Mouse (Mus musculus): Measurements from ENCODE around the gene Nfatc2ip. TPM values are rescaled to one million over a fixed set of nuclear protein-coding genes. Genes with fewer than 3 reads are reported as not detected.

The Nfatc2ip gene
- polyA plus RNA-seq, 1 experiment from 2014 or later: 1.1 TPM

- WGBS: 35% methylated on average over 3 of the region's 3 CpGs
- no peak for ATAC-seq (ENCODE audit: low FRiP score, low TSS enrichment)
These were observed 22.0 kb upstream of the Nfatc2ip start for GRCm38 (mm10) chr7:126418496-126418895.

DNA sequence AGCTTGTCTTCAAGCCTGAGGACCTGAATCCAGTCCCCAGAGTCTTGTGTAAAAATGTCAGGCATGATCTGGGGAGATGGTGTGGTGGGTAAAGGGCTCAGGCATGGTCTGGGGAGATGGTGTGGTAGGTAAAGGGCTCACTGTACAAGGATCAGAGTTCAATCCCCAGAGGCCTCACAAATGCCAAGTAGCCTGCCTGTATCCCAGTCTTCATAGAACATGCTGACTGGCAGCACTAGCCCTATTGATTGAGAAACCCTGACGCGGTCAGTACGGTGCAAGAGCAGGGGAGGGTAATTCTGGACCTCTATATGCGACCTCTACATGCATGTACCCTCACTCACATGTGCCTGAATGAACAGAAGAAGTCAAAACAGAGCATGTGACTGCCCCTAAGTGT, 21.1 kb upstream of the Nfatc2ip start:
- no peak overlapping the region for H3K4me2 ChIP-seq (replicated peaks; ENCODE audit: low read depth)
- no peak overlapping the region for H3K9ac ChIP-seq (ENCODE audit: low read length)
- DNase-seq (ENCODE audit: low spot score): no peak
- no peaks in the 10 kb centered on the region for H3K27me3 ChIP-seq (ENCODE audit: control insufficient read depth, insufficient read depth, low read length)
- no peaks in the 10 kb centered on the region for H3K4me1 ChIP-seq (replicated peaks; ENCODE audit: control insufficient read depth, insufficient read depth)
- H3K4me3 ChIP-seq (ENCODE audit: low read depth, low read length): no peak overlapping the region
- no peak for TF ChIP-seq EP300 (optimal IDR thresholded peaks at IDR 0.05)
- no peak for TF ChIP-seq CTCF (IDR thresholded peaks at IDR 0.05; ENCODE audit: low read depth)
- H3K36me3 ChIP-seq (ENCODE audit: control insufficient read depth, insufficient read depth, low read length): no peaks in the 10 kb centered on the region
- no peaks in the 10 kb centered on the region for H3K9me3 ChIP-seq (ENCODE audit: control insufficient read depth, low read length)
- no peak for ATAC-seq (ENCODE audit: low FRiP score, low TSS enrichment)
- no peak overlapping the region for H3K27ac ChIP-seq (replicated peaks)
- WGBS: 97% methylated on average over 4 of the region's 4 CpGs

More at GRCm38 (mm10) chr7:126418496-126418895, 22.0 kb upstream of the Nfatc2ip start:
- Histone ChIP-seq H3K9me3 (ENCODE audit: control insufficient read depth, low read length) (no peaks in the 10 kb centered on the region), H3K9ac (ENCODE audit: low read length) (no peak overlapping the region), H3K27me3 (ENCODE audit: control insufficient read depth, insufficient read depth, low read length) (no peaks in the 10 kb centered on the region), H3K4me1 (replicated peaks; ENCODE audit: control insufficient read depth, insufficient read depth) (no peaks in the 10 kb centered on the region), H3K4me3 (ENCODE audit: low read depth, low read length) (no peak overlapping the region), H3K27ac (replicated peaks) (no peak overlapping the region), H3K36me3 (ENCODE audit: control insufficient read depth, insufficient read depth, low read length) (no peaks in the 10 kb centered on the region), H3K4me2 (replicated peaks; ENCODE audit: low read depth) (no peak overlapping the region)
- no peak for DNase-seq (ENCODE audit: low spot score)
- no peak for TF ChIP-seq CTCF (IDR thresholded peaks at IDR 0.05; ENCODE audit: low read depth)

GRCm38 (mm10) chr7:126417045-126417444, 20.5 kb upstream of the Nfatc2ip start:
- no peaks in the 10 kb centered on the region for H3K36me3 ChIP-seq (ENCODE audit: control insufficient read depth, insufficient read depth, low read length)
- H3K27ac ChIP-seq (replicated peaks): no peak overlapping the region
- ATAC-seq (ENCODE audit: low FRiP score, low TSS enrichment) (no peak), DNase-seq (ENCODE audit: low spot score) (no peak)
- H3K9me3 ChIP-seq (ENCODE audit: control insufficient read depth, low read length): no peaks in the 10 kb centered on the region
- H3K4me3 ChIP-seq (ENCODE audit: low read depth, low read length): no peak overlapping the region
- no peaks in the 10 kb centered on the region for H3K4me1 ChIP-seq (replicated peaks; ENCODE audit: control insufficient read depth, insufficient read depth)
- TF ChIP-seq CTCF (IDR thresholded peaks at IDR 0.05; ENCODE audit: low read depth): no peak
- TF ChIP-seq EP300 (optimal IDR thresholded peaks at IDR 0.05): no peak
- no peak overlapping the region for H3K9ac ChIP-seq (ENCODE audit: low read length)
- no peak overlapping the region for H3K4me2 ChIP-seq (replicated peaks; ENCODE audit: low read depth)
- no peaks in the 10 kb centered on the region for H3K27me3 ChIP-seq (ENCODE audit: control insufficient read depth, insufficient read depth, low read length)
- WGBS: 59% methylated on average over 8 of the region's 8 CpGs

- H3K27ac ChIP-seq (replicated peaks): no peak overlapping the region
- no peaks in the 10 kb centered on the region for H3K9me3 ChIP-seq (ENCODE audit: control insufficient read depth, low read length)
- WGBS: 67% methylated on average over 2 of the region's 2 CpGs
- H3K4me1 ChIP-seq (replicated peaks; ENCODE audit: control insufficient read depth, insufficient read depth): no peaks in the 10 kb centered on the region
- ATAC-seq (ENCODE audit: low FRiP score, low TSS enrichment) (no peak), DNase-seq (ENCODE audit: low spot score) (no peak)
- H3K36me3 ChIP-seq (ENCODE audit: control insufficient read depth, insufficient read depth, low read length): no peaks in the 10 kb centered on the region
- no peak overlapping the region for H3K9ac ChIP-seq (ENCODE audit: low read length)
- no peak overlapping the region for H3K4me3 ChIP-seq (ENCODE audit: low read depth, low read length)
- H3K27me3 ChIP-seq (ENCODE audit: control insufficient read depth, insufficient read depth, low read length): no peaks in the 10 kb centered on the region
- TF ChIP-seq EP300 (optimal IDR thresholded peaks at IDR 0.05) (no peak), CTCF (IDR thresholded peaks at IDR 0.05; ENCODE audit: low read depth) (no peak)
- H3K4me2 ChIP-seq (replicated peaks; ENCODE audit: low read depth): no peak overlapping the region
These were observed 20.1 kb upstream of the Nfatc2ip start for GRCm38 (mm10) chr7:126416615-126417014.

DNA sequence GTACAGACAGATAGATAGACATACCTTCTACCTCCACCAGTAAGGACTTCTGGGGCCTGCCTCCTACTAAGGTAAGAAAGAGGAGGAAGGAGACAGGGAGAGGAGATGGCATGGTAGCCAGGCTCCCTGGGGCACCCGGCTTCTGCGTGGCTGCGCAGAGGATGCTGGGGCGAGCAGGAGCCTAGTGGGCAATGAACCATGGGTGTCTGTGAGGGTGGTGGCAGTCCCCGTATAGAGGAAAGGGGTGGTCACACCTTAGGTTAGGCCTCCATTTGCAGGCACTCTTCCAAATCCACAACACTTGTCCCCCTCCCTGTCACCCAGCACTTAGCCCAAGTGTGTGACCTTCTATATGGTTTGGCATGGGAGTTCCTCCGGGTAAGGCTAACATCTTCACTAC, 18.2 kb upstream of the Nfatc2ip start, which contains the start of gene Cd19:
TSS of gene Cd19 (minus strand) at position 165 of the 400 bp plus-strand sequence.
- no peak for DNase-seq (ENCODE audit: low spot score)
- no peak for TF ChIP-seq EP300 (optimal IDR thresholded peaks at IDR 0.05)
- TF ChIP-seq CTCF (IDR thresholded peaks at IDR 0.05; ENCODE audit: low read depth): no peak

DNA sequence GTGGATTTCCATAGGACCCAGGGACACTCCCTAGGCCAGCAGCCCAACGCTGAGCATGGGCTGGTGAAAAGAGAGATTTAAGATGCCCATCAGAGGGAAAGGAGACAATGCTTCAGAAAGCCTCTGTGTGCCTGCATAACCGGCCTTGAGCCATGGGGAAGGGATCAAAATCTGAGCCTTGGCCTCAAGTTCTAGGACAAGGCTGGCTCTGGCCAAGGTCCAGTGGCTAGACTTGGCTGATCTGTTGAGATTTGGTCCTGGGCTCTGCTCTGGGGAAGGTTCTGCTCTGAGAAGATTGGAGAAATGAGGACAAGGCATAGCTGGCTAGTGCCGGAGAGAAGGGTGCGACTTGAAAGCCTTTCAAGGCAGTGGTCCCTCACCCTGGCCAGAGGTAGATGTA, 14.5 kb upstream of the Nfatc2ip start:
- H3K9me3 ChIP-seq (ENCODE audit: control insufficient read depth, low read length): no peaks in the 10 kb centered on the region
- H3K27ac ChIP-seq (replicated peaks): no peak overlapping the region
- no peaks in the 10 kb centered on the region for H3K4me1 ChIP-seq (replicated peaks; ENCODE audit: control insufficient read depth, insufficient read depth)
- H3K4me3 ChIP-seq (ENCODE audit: low read depth, low read length): no peak overlapping the region
- no peak for TF ChIP-seq CTCF (IDR thresholded peaks at IDR 0.05; ENCODE audit: low read depth)
- no peak for TF ChIP-seq EP300 (optimal IDR thresholded peaks at IDR 0.05)
- no peak overlapping the region for H3K9ac ChIP-seq (ENCODE audit: low read length)
- 93% methylated on average over 4 of the region's 4 CpGs for WGBS
- H3K36me3 ChIP-seq (ENCODE audit: control insufficient read depth, insufficient read depth, low read length): no peaks in the 10 kb centered on the region
- H3K27me3 ChIP-seq (ENCODE audit: control insufficient read depth, insufficient read depth, low read length): no peaks in the 10 kb centered on the region
- DNase-seq (ENCODE audit: low spot score) (no peak), ATAC-seq (ENCODE audit: low FRiP score, low TSS enrichment) (no peak)
- H3K4me2 ChIP-seq (replicated peaks; ENCODE audit: low read depth): no peak overlapping the region

More for the DNA sequence above, 18.2 kb upstream of the Nfatc2ip start, which contains the start of gene Cd19:
- 89% methylated on average over 6 of the region's 6 CpGs for WGBS
- H3K9me3 ChIP-seq (ENCODE audit: control insufficient read depth, low read length): no peaks in the 10 kb centered on the region
- H3K4me2 ChIP-seq (replicated peaks; ENCODE audit: low read depth): no peak within 1 kb of the TSS
- no peaks in the 10 kb centered on the region for H3K27me3 ChIP-seq (ENCODE audit: control insufficient read depth, insufficient read depth, low read length)
- no peak within 1 kb of the TSS for H3K9ac ChIP-seq (ENCODE audit: low read length)
- no peak for ATAC-seq (ENCODE audit: low FRiP score, low TSS enrichment)
- H3K4me1 ChIP-seq (replicated peaks; ENCODE audit: control insufficient read depth, insufficient read depth): no peaks in the 10 kb centered on the region
- no peaks in the 10 kb centered on the region for H3K36me3 ChIP-seq (ENCODE audit: control insufficient read depth, insufficient read depth, low read length)
- H3K4me3 ChIP-seq (ENCODE audit: low read depth, low read length): no peak within 1 kb of the TSS
- no peak within 1 kb of the TSS for H3K27ac ChIP-seq (replicated peaks)

All from stomach, postnatal 0 days (tissue).